10 mouse cellular contexts compared by ENCODE assay signal in the genomic region with DNA sequence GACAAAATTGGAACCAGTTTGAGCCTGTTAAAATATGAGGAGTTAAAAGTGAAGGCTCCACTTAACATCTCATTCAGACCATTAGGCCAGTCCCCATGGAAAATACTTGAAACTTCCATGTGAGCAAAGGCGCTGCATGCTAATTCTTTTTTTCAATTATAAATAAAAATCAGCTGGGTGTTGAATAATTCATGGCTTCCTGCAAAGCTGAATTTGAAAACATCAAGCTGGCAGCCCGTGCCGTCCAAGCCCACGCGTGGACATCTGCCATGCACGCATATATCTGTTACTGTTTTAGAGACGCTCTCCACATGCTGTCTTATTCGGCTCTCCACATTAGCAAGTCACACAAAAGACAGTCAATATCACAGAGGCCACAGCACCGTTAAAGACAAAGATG.
DNase-seq lines count a peak whose midpoint lies in the region; ATAC-seq lines count a peak whose summit lies in the region.
"Had no signal": no experiment of that assay in that cellular context is flagged by ENCODE, and none has a peak within 500 bp of the region (broad histone marks: within the 10 kb centered on the region; RNA-seq: fewer than 3 reads in every experiment).

No protein-coding gene starts in this region.

- H3K27me3 ChIP-seq in forebrain, embryonic 12.5 days: no peaks in the 10 kb centered on the region
- no peaks in the 10 kb centered on the region for H3K27me3 ChIP-seq in neural tube, embryonic 13.5 days

- H3K9ac ChIP-seq in forebrain, embryonic 12.5 days: no peak overlapping the region
- H3K9ac ChIP-seq in neural tube, embryonic 13.5 days: no peak overlapping the region

- no peak overlapping the region for H3K27ac ChIP-seq in forebrain, embryonic 12.5 days
- no peak overlapping the region; the same call in 1 of the 2 replicates for H3K27ac ChIP-seq in neural tube, embryonic 13.5 days (replicated peaks)
- H3K27ac ChIP-seq: macrophage had no signal

- peak; percentile 84 for ATAC-seq in forebrain, embryonic 12.5 days (ENCODE audit: low FRiP score)
- ATAC-seq in neural tube, embryonic 13.5 days (ENCODE audit: low read depth): peak; percentile 61

- intact Hi-C loops in gastrocnemius, postnatal 14 days (cut with DNase I; ENCODE audit: low total_unique reads): no loop called here

- no peaks in the 10 kb centered on the region for H3K36me3 ChIP-seq in forebrain, embryonic 12.5 days (replicated peaks)
- H3K36me3 ChIP-seq in neural tube, embryonic 13.5 days: no peaks in the 10 kb centered on the region

- 37% methylated on average over 9 of the region's 9 CpGs for WGBS in forebrain, embryonic 12.5 days
- WGBS in neural tube, embryonic 13.5 days: 25% methylated on average over 9 of the region's 9 CpGs

- H3K4me1 ChIP-seq in forebrain, embryonic 12.5 days: peaks cover 10% of the 10 kb centered on the region
- H3K4me1 ChIP-seq in neural tube, embryonic 13.5 days (replicated peaks): peaks cover 14% of the 10 kb centered on the region

- H3K4me3 ChIP-seq in forebrain, embryonic 12.5 days (replicated peaks): no peak overlapping the region
- no peak overlapping the region for H3K4me3 ChIP-seq in neural tube, embryonic 13.5 days

- no peaks in the 10 kb centered on the region for H3K9me3 ChIP-seq in forebrain, embryonic 12.5 days
- H3K9me3 ChIP-seq in neural tube, embryonic 13.5 days: no peaks in the 10 kb centered on the region

- H3K4me2 ChIP-seq in forebrain, embryonic 12.5 days: no peak overlapping the region
- H3K4me2 ChIP-seq in neural tube, embryonic 13.5 days: 0 out of 2 replicates have a peak overlapping the region, but pooled peaks have one; percentile 20

- DNase-seq in frontal cortex, postnatal 10 days (ENCODE audit: low spot score in 2 of 2): peak; percentile 68 to 79
- DNase-seq in layer of hippocampus, postnatal 25 days (ENCODE audit: extremely low spot score in 1 of 2, low spot score in 1 of 2): peak; percentile 62 to 66
- DNase-seq in gastrocnemius, postnatal 14 days: no peak
- DNase-seq in lung, postnatal 36 days: no peak
- no peak for DNase-seq in adrenal gland, postnatal 10 days
- DNase-seq: cerebellum, adult 11 months; spleen, adult 18-20 months had no signal

Comparison
In these comparisons a context has a peak if more than half of its experiments do, and no peak if none do; other contexts are left out.
1. DNase-seq: peak in frontal cortex, postnatal 10 days (2 of 2) and layer of hippocampus, postnatal 25 days (2 of 2); none in gastrocnemius, postnatal 14 days (single experiment), lung, postnatal 36 days (single experiment) and adrenal gland, postnatal 10 days (single experiment).